Mouse (Mus musculus) embryo, embryonic 11 days (tissue): ENCODE results near the gene Gpr157.
A peak's percentile ranks its signal among the peaks of the same experiment; 100 is the strongest.

Experiments used
- DNase-seq: peaks from one replicate; pipeline ENCODE4 v3.0.0-alpha.2; 2015

The Gpr157 gene

GRCm38 (mm10) chr4:150072416-150073101, 14.6 kb upstream of the Gpr157 start:
- no peak for DNase-seq

GRCm38 (mm10) chr4:150073102-150073473, 14.1 kb upstream of the Gpr157 start:
- DNase-seq, result peak; percentile 69

- no peak for DNase-seq
Measured at GRCm38 (mm10) chr4:150075350-150075749, 11.8 kb upstream of the Gpr157 start.

GRCm38 (mm10) chr4:150076147-150076546, 11.0 kb upstream of the Gpr157 start:
- no peak for DNase-seq

GRCm38 (mm10) chr4:150078646-150079045, 8.5 kb upstream of the Gpr157 start:
- no peak for DNase-seq

- no peak for DNase-seq
Measured at GRCm38 (mm10) chr4:150079244-150079643, 7.9 kb upstream of the Gpr157 start.

- DNase-seq, result no peak
Measured at GRCm38 (mm10) chr4:150080330-150080967, 6.7 kb upstream of the Gpr157 start.

- no peak for DNase-seq
Measured at GRCm38 (mm10) chr4:150085366-150085765, 1.8 kb upstream of the Gpr157 start.

GRCm38 (mm10) chr4:150086841-150087160, 364 bp upstream of the Gpr157 start:
- DNase-seq, result no peak

GRCm38 (mm10) chr4:150087890-150088530, 845 bp downstream of the Gpr157 start:
- no peak for DNase-seq

- DNase-seq, result no peak
Measured at GRCm38 (mm10) chr4:150089121-150089520, 2.0 kb downstream of the Gpr157 start.

- no peak for DNase-seq
Measured at GRCm38 (mm10) chr4:150091887-150092582, 4.9 kb downstream of the Gpr157 start.

GRCm38 (mm10) chr4:150092583-150092902, 5.4 kb downstream of the Gpr157 start:
- DNase-seq, result no peak

GRCm38 (mm10) chr4:150093560-150094462, 6.6 kb downstream of the Gpr157 start:
- peak; percentile 47 for DNase-seq

- peak; percentile 55 for DNase-seq
Measured at GRCm38 (mm10) chr4:150094463-150094789, 7.3 kb downstream of the Gpr157 start.

GRCm38 (mm10) chr4:150096309-150096708, 9.1 kb downstream of the Gpr157 start:
- no peak for DNase-seq

GRCm38 (mm10) chr4:150097847-150098246, 10.7 kb downstream of the Gpr157 start:
- no peak for DNase-seq

GRCm38 (mm10) chr4:150098880-150099279, 11.7 kb downstream of the Gpr157 start:
- DNase-seq, result peak; percentile 79

GRCm38 (mm10) chr4:150102822-150103221, 15.7 kb downstream of the Gpr157 start:
- DNase-seq, result no peak

GRCm38 (mm10) chr4:150105671-150106070, 18.5 kb downstream of the Gpr157 start:
- DNase-seq, result no peak

- no peak for DNase-seq
Measured at GRCm38 (mm10) chr4:150106637-150107036, 19.5 kb downstream of the Gpr157 start.

- no peak for DNase-seq
Measured at GRCm38 (mm10) chr4:150109636-150110035, 22.5 kb downstream of the Gpr157 start.

- DNase-seq, result no peak
Measured at GRCm38 (mm10) chr4:150110373-150110772, 23.2 kb downstream of the Gpr157 start.
